In the genomic region with DNA sequence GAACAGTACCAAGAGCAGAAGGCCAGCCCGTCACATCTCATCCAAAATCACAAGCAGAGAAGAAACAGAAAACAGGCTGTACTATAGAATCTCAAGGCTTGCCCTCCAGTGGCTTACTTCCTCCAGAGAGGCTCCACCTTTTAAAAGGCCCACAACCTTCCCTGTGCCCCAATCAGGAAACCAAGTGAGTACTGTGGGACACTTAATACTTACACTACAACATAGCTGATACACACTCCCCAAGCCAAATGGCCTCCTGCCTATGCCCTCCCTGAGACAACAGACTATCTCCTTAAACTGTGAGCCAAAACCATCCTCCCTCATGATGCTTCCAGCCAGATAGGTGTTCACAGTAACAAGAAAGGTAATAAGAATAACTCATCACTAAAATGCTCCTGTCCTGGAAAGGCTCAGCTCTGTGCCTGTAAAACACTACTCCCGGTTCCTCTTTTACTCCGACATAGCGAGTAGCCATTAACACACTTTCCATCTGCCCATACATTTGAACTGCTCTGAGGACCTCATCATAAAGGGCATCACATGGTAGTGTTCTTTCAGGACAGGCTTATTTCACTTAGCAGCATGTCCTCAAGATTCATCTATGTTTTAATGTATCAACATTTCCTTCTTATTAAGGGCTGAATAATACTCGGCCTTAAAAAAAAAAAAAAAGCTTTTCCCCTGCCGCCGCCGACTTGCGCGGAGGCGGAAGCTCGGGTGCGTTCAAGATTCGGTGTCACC, we compare ENCODE assay signal across 31 mouse cellular contexts. TPM values are rescaled to one million over a fixed set of nuclear protein-coding genes. Genes with fewer than 3 reads are reported as not detected.
DNase-seq lines count a peak whose midpoint lies in the region; ATAC-seq and TF ChIP-seq lines count a peak whose summit lies in the region.
"Had no signal": no experiment of that assay in that cellular context is flagged by ENCODE, and none has a peak within 500 bp of the region (broad histone marks: within the 10 kb centered on the region; RNA-seq: fewer than 3 reads in every experiment).

No protein-coding gene starts in this region.

- WGBS in liver, embryonic 12.5 days (ENCODE audit: insufficient replicate concordance): 90% methylated on average over 14 of the region's 14 CpGs
- 92% methylated on average over 14 of the region's 14 CpGs for WGBS in liver, postnatal 0 days (ENCODE audit: insufficient replicate concordance)
- 96% methylated on average over 14 of the region's 14 CpGs for WGBS in intestine, postnatal 0 days

- peak overlapping the region; percentile 32; the same call in 1 of the 2 replicates for H3K27ac ChIP-seq in layer of hippocampus, adult 2 months
- H3K27ac ChIP-seq in MEL (ENCODE audit: control insufficient read depth, low read depth, low read length): peak overlapping the region; percentile 92
- peak overlapping the region; percentile 76 for H3K27ac ChIP-seq in liver, embryonic 12.5 days
- H3K27ac ChIP-seq in liver, postnatal 0 days (ENCODE audit: low read depth): 0 out of 2 replicates have a peak overlapping the region, but pooled peaks have one; percentile 12
- H3K27ac ChIP-seq in intestine, postnatal 0 days (ENCODE audit: low read depth, low read length): no peak overlapping the region
- H3K27ac ChIP-seq: embryonic facial prominence, embryonic 13.5 days; forebrain, embryonic 13.5 days; heart, adult 2 months; hindbrain, embryonic 10.5 days; kidney, postnatal 0 days; limb, embryonic 12.5 days; midbrain, embryonic 12.5 days; neural tube, embryonic 12.5 days; stomach, embryonic 15.5 days had no signal

- TF ChIP-seq EP300 in MEL (IDR thresholded peaks at IDR 0.05; ENCODE audit: low read depth in 1 of 2, low read length in 2 of 2): no peak
- TF ChIP-seq EP300 in liver, postnatal 0 days (IDR thresholded peaks at IDR 0.05; ENCODE audit: low read depth): no peak

- ATAC-seq in liver, embryonic 12.5 days: no peak
- no peak for ATAC-seq in liver, postnatal 0 days
- no peak for ATAC-seq in intestine, postnatal 0 days
- ATAC-seq: CD4-positive, CD25-positive, alpha-beta regulatory T cell, adult 4 months; forebrain, embryonic 13.5 days; hindbrain, embryonic 16.5 days; lung, postnatal 0 days had no signal

- peaks cover 0 to 43% of the 10 kb centered on the region in 2 experiments; a peak in 2 of 4 replicates for H3K36me3 ChIP-seq in MEL (ENCODE audit: control insufficient read depth in 1 of 2, insufficient read depth in 2 of 2, low read length in 2 of 2)
- peaks cover 13% of the 10 kb centered on the region for H3K36me3 ChIP-seq in liver, embryonic 12.5 days
- no peaks in the 10 kb centered on the region for H3K36me3 ChIP-seq in liver, postnatal 0 days (replicated peaks; ENCODE audit: insufficient read depth, low read length)
- H3K36me3 ChIP-seq in intestine, postnatal 0 days (ENCODE audit: control insufficient read depth, insufficient read depth): no peaks in the 10 kb centered on the region
- H3K36me3 ChIP-seq: hindbrain, embryonic 10.5 days; limb, embryonic 12.5 days; midbrain, embryonic 12.5 days; stomach, embryonic 15.5 days had no signal

- DNase-seq in layer of hippocampus, adult 2 months (ENCODE audit: low spot score in 2 of 2): no peak
- no peak for DNase-seq in layer of hippocampus, adult 8-10 months (ENCODE audit: low spot score in 2 of 2)
- DNase-seq in MEL (ENCODE audit: low read depth, low spot score): peak; percentile 80
- DNase-seq in liver, postnatal 0 days: no peak
- DNase-seq in gastrocnemius, postnatal 14 days: no peak
- DNase-seq: adrenal gland, adult 8-10 months; cerebellum, adult 11-12 months; cerebellum, adult 9-11 months; gastrocnemius, postnatal 25 days; heart, adult 2 months; heart, postnatal 14 days; kidney, adult 8-10 months; kidney, postnatal 4 days; layer of hippocampus, adult 9-11 months; lung, adult 18-20 months; lung, postnatal 4 days had no signal

- H3K4me1 ChIP-seq in MEL (ENCODE audit: control insufficient read depth in 1 of 2, insufficient read depth in 2 of 2, low read length in 2 of 2): peaks cover 28 to 31% of the 10 kb centered on the region in 2 experiments
- H3K4me1 ChIP-seq in liver, embryonic 12.5 days: peaks cover 78% of the 10 kb centered on the region
- peaks cover 13% of the 10 kb centered on the region for H3K4me1 ChIP-seq in liver, postnatal 0 days (ENCODE audit: insufficient read depth)
- H3K4me1 ChIP-seq in intestine, postnatal 0 days (replicated peaks; ENCODE audit: control insufficient read depth, insufficient read depth, low read length): 0 out of 2 replicates have a peak, but pooled peaks cover 4% of the 10 kb centered on the region
- H3K4me1 ChIP-seq: neural tube, embryonic 12.5 days; stomach, embryonic 15.5 days had no signal

- peaks cover under 1% of the 10 kb centered on the region; the same call in 1 of the 2 replicates for H3K79me2 ChIP-seq in MEL (ENCODE audit: control insufficient read depth, insufficient read depth, low read length, poor library complexity)

- intact Hi-C loops in gastrocnemius, postnatal 14 days (cut with DNase I; ENCODE audit: low total_unique reads): no loop called here

- H3K4me3 ChIP-seq in layer of hippocampus, adult 2 months: no peak overlapping the region
- peak overlapping the region; percentile 13 to 34 for H3K4me3 ChIP-seq in MEL (ENCODE audit: control insufficient read depth in 1 of 2, insufficient read depth in 1 of 2, low read depth in 2 of 2, low read length in 2 of 2)
- no peak overlapping the region for H3K4me3 ChIP-seq in liver, embryonic 12.5 days
- no peak overlapping the region for H3K4me3 ChIP-seq in liver, postnatal 0 days (ENCODE audit: low read depth, low read length)
- no peak overlapping the region for H3K4me3 ChIP-seq in intestine, postnatal 0 days (ENCODE audit: low read depth, low read length)
- H3K4me3 ChIP-seq: embryonic facial prominence, embryonic 13.5 days; forebrain, embryonic 13.5 days; heart, adult 2 months; hindbrain, embryonic 10.5 days; limb, embryonic 12.5 days; megakaryocyte, embryonic 14.5 days; midbrain, embryonic 12.5 days; myocyte; neural tube, embryonic 12.5 days; stomach, embryonic 15.5 days had no signal

- peak overlapping the region; percentile 17 for H3K4me2 ChIP-seq in liver, embryonic 12.5 days
- no peak overlapping the region for H3K4me2 ChIP-seq in liver, postnatal 0 days (ENCODE audit: low read depth, low read length)
- no peak overlapping the region for H3K4me2 ChIP-seq in intestine, postnatal 0 days (replicated peaks; ENCODE audit: low read depth)
- H3K4me2 ChIP-seq: embryonic facial prominence, embryonic 13.5 days; forebrain, embryonic 13.5 days; limb, embryonic 12.5 days; midbrain, embryonic 12.5 days; neural tube, embryonic 12.5 days; stomach, embryonic 15.5 days had no signal

- TF ChIP-seq RAD21 in MEL (IDR thresholded peaks at IDR 0.05; ENCODE audit: low read depth, low read length): no peak

- no peaks in the 10 kb centered on the region for H3K27me3 ChIP-seq in MEL (ENCODE audit: control insufficient read depth in 1 of 2, insufficient read depth in 2 of 2, low read length in 2 of 2)
- no peaks in the 10 kb centered on the region for H3K27me3 ChIP-seq in liver, embryonic 12.5 days (replicated peaks)
- no peaks in the 10 kb centered on the region for H3K27me3 ChIP-seq in liver, postnatal 0 days (ENCODE audit: insufficient read depth, low read length)
- no peaks in the 10 kb centered on the region for H3K27me3 ChIP-seq in intestine, postnatal 0 days (replicated peaks; ENCODE audit: control insufficient read depth, insufficient read depth, low read length)
- H3K27me3 ChIP-seq: embryonic facial prominence, embryonic 13.5 days; forebrain, embryonic 13.5 days; limb, embryonic 12.5 days; megakaryocyte, embryonic 14.5 days; midbrain, embryonic 12.5 days; neural tube, embryonic 12.5 days; stomach, embryonic 15.5 days had no signal

- TF ChIP-seq POLR2A in MEL (IDR thresholded peaks at IDR 0.05; ENCODE audit: control insufficient read depth in 1 of 2, insufficient read depth in 1 of 2, low read depth in 1 of 2, low read length in 2 of 2, poor library complexity in 1 of 2): peak in 1 of 2 experiments; percentile 49; a peak in 1 of 4 replicates

- TF ChIP-seq CTCF in layer of hippocampus, adult 2 months (conservative IDR thresholded peaks at IDR 0.05): no peak
- no peak for TF ChIP-seq CTCF in MEL (IDR thresholded peaks at IDR 0.05 in 2 of 3, conservative IDR thresholded peaks at IDR 0.05 in 1 of 3; ENCODE audit: control insufficient read depth in 1 of 3, insufficient read depth in 1 of 3, low read depth in 2 of 3, low read length in 3 of 3, poor library complexity in 1 of 3, severe bottlenecking in 1 of 3)
- TF ChIP-seq CTCF in liver, postnatal 0 days (IDR thresholded peaks at IDR 0.05; ENCODE audit: low read depth): no peak
- no peak for TF ChIP-seq CTCF in intestine, postnatal 0 days (IDR thresholded peaks at IDR 0.05; ENCODE audit: low read depth)

- no peaks in the 10 kb centered on the region for H3K9me3 ChIP-seq in MEL (replicated peaks; ENCODE audit: insufficient read depth, low read length)
- no peaks in the 10 kb centered on the region for H3K9me3 ChIP-seq in liver, embryonic 12.5 days (replicated peaks)
- H3K9me3 ChIP-seq in liver, postnatal 0 days (ENCODE audit: low read length): no peaks in the 10 kb centered on the region
- no peaks in the 10 kb centered on the region for H3K9me3 ChIP-seq in intestine, postnatal 0 days (ENCODE audit: control insufficient read depth)
- H3K9me3 ChIP-seq: embryonic facial prominence, embryonic 13.5 days; forebrain, embryonic 13.5 days; hindbrain, embryonic 10.5 days; limb, embryonic 12.5 days; megakaryocyte, embryonic 14.5 days; midbrain, embryonic 12.5 days; neural tube, embryonic 12.5 days; stomach, embryonic 15.5 days had no signal

- H3K9ac ChIP-seq in MEL (ENCODE audit: control insufficient read depth, low read depth, low read length, poor library complexity, severe bottlenecking): peak overlapping the region; percentile 69
- H3K9ac ChIP-seq in liver, embryonic 12.5 days: 0 out of 2 replicates have a peak overlapping the region, but pooled peaks have one; percentile 19
- H3K9ac ChIP-seq in liver, postnatal 0 days (replicated peaks): no peak overlapping the region
- no peak overlapping the region for H3K9ac ChIP-seq in intestine, postnatal 0 days (ENCODE audit: low read depth, low read length)
- H3K9ac ChIP-seq: embryonic facial prominence, embryonic 13.5 days; forebrain, embryonic 13.5 days; limb, embryonic 12.5 days; midbrain, embryonic 12.5 days; neural tube, embryonic 12.5 days; stomach, embryonic 15.5 days had no signal

RNA-seq across cellular contexts. Expression of a gene that starts 6.3 kb away (rescaled TPM):
- total RNA-seq in layer of hippocampus, adult 2 months (2021): 10 to 100 TPM; 56.6 to 59.1 TPM
- 10 to 100 TPM; 56.1 to 63.1 (median 61.7) TPM for total RNA-seq in layer of hippocampus, adult 8-10 months (2022)
- 10.4 and 14.8 TPM in 2 replicates for total RNA-seq in MEL (2012; rRNA removed)
- polyA plus RNA-seq in MEL (2012; ENCODE audit: insufficient read depth in 1 of 2, insufficient read length in 2 of 2, low read depth in 1 of 2, low replicate concordance in 2 of 2, missing spikeins in 1 of 2): 10 to 100 TPM in 1 of 2 experiments, not detected in 1; 13.0 TPM
- 17.7 and 20.6 TPM in 2 replicates for polyA plus RNA-seq in liver, embryonic 12.5 days (2016; fragmentation: Nextera tagmentation; extraction: Ambion mirVana)
- polyA plus RNA-seq in liver, postnatal 0 days (2015; fragmentation: Nextera tagmentation; extraction: Ambion mirVana): 3.8 and 4.5 TPM in 2 replicates
- total RNA-seq in gastrocnemius, postnatal 14 days (2021): 1 to 10 TPM; 2.4 to 3.2 TPM
- 3.7 and 4.0 TPM in 2 replicates for polyA plus RNA-seq in intestine, postnatal 0 days (2015; fragmentation: Nextera tagmentation; extraction: Ambion mirVana)
- polyA plus RNA-seq: CD4-positive, CD25-positive, alpha-beta regulatory T cell, adult 4 months had no signal

RNA-seq across cellular contexts. Expression of a gene that starts 36.6 kb away (rescaled TPM):
- total RNA-seq in layer of hippocampus, adult 2 months (2021): 100 to 1,000 TPM; 136 to 146 TPM
- total RNA-seq in layer of hippocampus, adult 8-10 months (2022): 100 to 1,000 TPM; 121 to 145 (median 135) TPM
- 20.7 and 24.0 TPM in 2 replicates for total RNA-seq in MEL (2012; rRNA removed)
- 100 to 1,000 TPM in 1 of 2 experiments, 10 to 100 TPM in 1; 32.0 to 389 TPM for polyA plus RNA-seq in MEL (2012; ENCODE audit: insufficient read depth in 1 of 2, insufficient read length in 2 of 2, low read depth in 1 of 2, low replicate concordance in 2 of 2, missing spikeins in 1 of 2)
- 16.8 and 21.4 TPM in 2 replicates for polyA plus RNA-seq in liver, embryonic 12.5 days (2016; fragmentation: Nextera tagmentation; extraction: Ambion mirVana)
- 7.1 and 8.8 TPM in 2 replicates for polyA plus RNA-seq in liver, postnatal 0 days (2015; fragmentation: Nextera tagmentation; extraction: Ambion mirVana)
- 10 to 100 TPM; 26.8 to 29.0 TPM for total RNA-seq in gastrocnemius, postnatal 14 days (2021)
- 12.3 and 14.5 TPM in 2 replicates for polyA plus RNA-seq in intestine, postnatal 0 days (2015; fragmentation: Nextera tagmentation; extraction: Ambion mirVana)

RNA-seq across cellular contexts. Expression of a gene that starts 51.2 kb away (rescaled TPM):
- 10 to 100 TPM; 44.3 to 49.9 TPM for total RNA-seq in layer of hippocampus, adult 2 months (2021)
- total RNA-seq in layer of hippocampus, adult 8-10 months (2022): 10 to 100 TPM; 46.9 to 59.8 (median 54.4) TPM
- total RNA-seq in MEL (2012; rRNA removed): 25.7 and 28.6 TPM in 2 replicates
- polyA plus RNA-seq in MEL (2012; ENCODE audit: insufficient read depth in 1 of 2, insufficient read length in 2 of 2, low read depth in 1 of 2, low replicate concordance in 2 of 2, missing spikeins in 1 of 2): 10 to 100 TPM in 1 of 2 experiments, not detected in 1; 26.3 TPM
- 34.9 and 37.5 TPM in 2 replicates for polyA plus RNA-seq in liver, embryonic 12.5 days (2016; fragmentation: Nextera tagmentation; extraction: Ambion mirVana)
- polyA plus RNA-seq in liver, postnatal 0 days (2015; fragmentation: Nextera tagmentation; extraction: Ambion mirVana): 22.7 and 23.9 TPM in 2 replicates
- 10 to 100 TPM; 26.3 to 27.2 TPM for total RNA-seq in gastrocnemius, postnatal 14 days (2021)
- polyA plus RNA-seq in intestine, postnatal 0 days (2015; fragmentation: Nextera tagmentation; extraction: Ambion mirVana): 124 and 142 TPM in 2 replicates

Comparison
In these comparisons a context has a peak if more than half of its experiments do, and no peak if none do; other contexts are left out.
1. H3K9ac ChIP-seq: peak in MEL (single experiment) and liver, embryonic 12.5 days (single experiment); none in liver, postnatal 0 days (single experiment) and intestine, postnatal 0 days (single experiment).
2. H3K4me3 ChIP-seq: peak in MEL (2 of 2); none in layer of hippocampus, adult 2 months (single experiment), liver, embryonic 12.5 days (single experiment), liver, postnatal 0 days (single experiment) and intestine, postnatal 0 days (single experiment).